Mouse (Mus musculus): ENCODE results near the gene Fam126a.

The Fam126a gene

DNA sequence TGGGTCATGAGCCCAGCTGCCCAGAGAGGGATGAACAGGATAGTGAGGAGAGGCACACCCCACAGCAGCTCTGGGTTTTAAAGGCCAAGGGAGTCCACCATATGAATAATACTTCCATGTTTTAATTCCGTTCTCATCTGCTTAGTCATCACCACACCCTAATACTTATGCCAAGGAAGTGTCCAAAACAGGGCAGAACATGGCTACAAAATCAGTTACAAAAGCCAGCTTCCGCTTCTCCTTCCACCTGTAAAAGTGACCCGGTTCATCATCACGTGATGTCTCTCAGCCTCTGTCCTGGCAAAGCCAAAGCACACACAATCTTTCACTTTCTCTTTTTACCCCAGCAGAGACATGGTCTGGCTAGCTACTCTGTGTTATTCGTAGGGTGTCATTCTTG is 8.9 kb upstream of the Fam126a start:
- DNase-seq = peak in 1 of 2 experiments; percentile 22

DNA sequence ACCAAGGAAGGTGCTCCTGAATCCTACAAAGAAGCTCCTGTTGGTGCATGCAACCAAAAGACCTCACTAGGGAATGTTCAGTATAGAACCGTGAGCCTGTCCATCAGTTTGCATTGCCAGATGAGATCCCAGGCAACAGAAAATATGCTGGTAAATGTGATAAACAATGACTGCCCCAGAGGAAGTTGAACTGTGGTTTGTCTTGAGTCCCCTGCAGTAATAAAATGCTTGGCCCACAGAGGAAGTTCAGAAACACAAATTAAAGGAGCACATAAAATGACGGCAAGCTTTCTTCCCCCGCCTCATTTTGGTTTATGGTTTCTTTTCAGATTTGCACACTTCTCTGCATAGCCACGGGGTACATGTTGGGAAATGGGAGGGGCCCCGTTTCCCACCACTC is 8.3 kb upstream of the Fam126a start:
- DNase-seq = no peak

DNA sequence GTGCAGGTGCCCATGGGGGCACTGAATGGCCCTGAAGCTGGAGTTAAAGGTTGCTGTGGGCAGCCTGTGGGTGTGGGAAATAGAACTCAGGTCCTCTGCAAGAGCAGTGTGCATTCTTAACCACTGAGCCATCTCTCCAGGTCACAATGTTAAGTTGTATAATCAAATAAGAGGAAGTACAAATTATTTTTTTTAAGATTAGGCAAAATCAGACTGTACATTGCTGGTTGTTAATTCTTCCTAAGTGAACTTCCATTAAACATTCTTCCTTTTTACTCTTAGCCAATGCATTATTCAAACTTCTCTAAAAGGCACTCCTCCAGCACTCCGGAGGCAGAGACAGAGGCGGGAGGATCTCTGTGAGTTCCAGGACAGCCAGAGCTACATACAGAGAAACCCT is 7.7 kb upstream of the Fam126a start:
- no peak for DNase-seq

DNA sequence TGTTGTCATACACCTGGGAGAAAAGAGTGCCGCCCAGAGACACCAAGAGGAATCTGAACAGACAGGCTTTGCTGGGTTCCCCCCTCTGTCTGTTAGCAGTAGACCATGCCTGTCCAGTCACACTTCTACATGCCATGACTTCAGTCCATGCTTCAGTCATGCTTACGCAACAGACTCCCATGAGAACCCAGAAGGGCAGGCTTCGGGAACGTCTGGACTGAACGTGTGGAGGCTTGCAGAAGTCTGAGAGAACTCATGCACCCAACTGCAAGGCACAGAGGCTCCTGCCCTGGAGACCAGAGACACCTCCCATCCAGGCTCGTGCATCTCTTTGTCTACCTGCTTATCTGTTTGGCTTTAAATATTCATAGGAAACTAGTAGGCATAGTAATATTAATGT is 6.2 kb upstream of the Fam126a start:
- no peak for DNase-seq

DNA sequence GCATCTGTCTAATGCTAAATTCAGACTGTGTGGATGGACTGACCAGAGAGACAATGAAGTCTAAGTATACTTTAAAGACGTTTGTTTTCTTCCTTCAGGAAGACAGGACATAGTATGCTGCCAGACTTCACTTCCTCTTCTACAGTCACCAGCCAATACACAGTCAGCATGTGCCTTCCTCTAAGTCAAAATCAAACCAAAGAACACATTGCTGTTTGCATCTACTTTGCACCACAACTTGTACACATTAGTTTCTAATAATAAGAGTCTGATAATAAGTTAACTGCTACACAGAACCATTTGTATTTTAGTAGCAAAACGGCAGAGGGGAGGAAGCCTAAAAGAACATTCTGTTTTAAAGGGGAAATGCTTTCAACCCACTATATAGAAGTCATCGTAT is 4.5 kb upstream of the Fam126a start:
- no peak for DNase-seq

DNA sequence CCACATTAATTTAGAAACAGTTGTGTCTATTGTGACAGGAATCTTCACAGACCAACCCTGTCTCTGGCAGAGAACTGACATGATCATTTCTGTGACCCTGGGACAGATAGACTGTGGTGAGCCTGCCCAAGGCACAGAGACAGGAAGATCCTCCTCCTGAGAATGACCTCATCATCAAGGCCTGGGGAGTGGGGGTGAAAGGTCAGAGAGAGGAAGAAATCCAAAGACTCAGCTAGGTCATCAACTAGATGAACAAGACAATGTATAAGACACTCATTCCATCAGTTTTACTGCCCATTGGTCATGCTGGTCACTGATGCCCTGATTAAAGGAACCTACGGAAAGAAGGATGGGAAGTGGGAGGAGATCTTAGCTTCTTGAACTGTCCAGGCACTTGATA is 3.6 kb upstream of the Fam126a start:
- no peak for DNase-seq

DNA sequence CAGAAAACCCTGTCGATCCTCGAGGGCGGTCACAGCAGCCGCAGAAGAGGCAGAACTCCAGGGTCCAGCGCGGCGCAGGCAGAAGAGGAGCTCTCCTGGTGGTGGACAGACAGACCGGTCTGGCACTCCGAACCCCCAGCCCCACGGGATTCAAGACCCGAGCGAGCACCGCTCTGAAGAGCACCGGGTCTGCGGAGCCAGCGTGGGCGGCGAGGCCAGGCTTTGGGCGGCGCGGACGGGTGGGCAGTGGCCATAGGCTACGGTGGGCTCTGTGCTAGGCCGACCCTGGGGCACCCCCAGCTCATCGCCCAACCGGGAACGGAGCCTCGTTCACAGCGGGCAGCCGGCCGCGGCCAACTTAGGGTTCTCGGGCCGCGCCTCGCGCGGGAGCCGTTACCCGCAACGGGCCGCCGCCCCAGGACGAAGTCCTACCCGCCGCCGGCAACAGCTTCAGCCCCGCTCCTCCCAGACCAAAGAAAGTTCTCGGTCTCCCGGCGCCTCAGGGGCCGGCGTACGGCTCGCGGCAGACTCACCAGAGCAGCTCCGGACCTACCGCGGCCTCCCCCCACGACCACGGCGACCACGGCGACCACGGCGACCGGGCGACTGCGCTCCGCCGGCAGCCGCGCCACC is 428 bp downstream of the Fam126a start:
- DNase-seq = no peak

DNA sequence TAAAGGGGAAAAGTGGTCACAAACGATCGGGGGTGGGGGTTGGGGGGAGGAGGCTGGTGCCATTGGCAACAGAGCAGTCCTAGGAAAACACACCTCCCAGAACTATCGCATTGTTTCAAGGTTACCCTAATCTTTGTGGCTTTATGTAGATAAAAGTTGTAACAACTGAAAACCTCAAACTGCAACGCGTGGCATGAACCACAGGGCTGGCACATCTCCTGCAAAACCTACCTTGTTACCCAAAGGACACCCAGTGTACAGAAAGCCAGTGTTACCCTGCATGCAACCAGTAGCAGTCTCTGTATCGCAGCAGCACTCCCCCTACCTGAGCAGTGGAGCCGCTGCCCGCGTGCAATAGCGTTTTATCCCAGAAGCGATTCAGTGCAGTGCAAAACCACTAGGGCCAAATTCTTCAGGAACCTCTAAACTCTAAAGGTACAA is 1.1 kb downstream of the Fam126a start:
- peak; percentile 63 to 64 for DNase-seq

DNA sequence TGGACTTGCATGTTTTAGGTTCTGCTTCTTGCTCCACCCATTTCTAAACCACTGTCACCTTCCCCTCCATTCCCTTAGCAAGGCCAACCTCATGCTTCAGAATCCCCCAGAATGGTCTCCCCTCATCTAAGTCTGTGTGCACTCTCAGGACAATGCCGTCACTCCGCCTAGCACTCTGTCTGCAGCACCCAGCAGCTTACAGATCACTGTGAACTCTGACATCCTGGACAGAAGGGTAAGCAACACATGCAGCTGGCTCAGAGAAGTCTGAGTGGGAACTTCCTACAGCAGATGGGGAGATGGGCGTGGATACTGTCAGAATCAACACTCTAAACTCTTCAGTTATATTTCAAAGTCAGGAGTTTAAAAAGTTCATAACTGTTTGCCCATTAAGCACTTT is 5.5 kb downstream of the Fam126a start:
- DNase-seq = peak in 1 of 2 experiments; percentile 38

DNA sequence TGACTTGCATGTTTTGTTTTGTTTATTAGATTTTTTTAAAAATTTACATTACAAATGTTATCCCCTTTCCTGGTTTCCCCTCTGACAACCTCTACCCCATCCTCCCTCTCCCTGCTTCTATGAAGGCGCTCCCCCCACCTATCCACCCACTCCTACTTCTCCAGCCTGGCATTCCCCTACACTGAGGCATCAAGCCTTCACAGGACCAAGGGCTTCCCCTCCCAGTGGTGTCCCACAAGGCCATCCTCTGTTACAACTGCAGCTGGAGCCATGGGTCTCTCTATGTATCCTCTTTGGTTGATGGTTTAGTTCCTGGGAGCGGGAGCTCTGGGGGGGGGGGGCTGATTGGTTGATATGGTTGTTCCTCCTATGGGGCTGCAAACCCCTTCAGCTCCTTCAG is 7.3 kb downstream of the Fam126a start:
- no peak for DNase-seq

DNA sequence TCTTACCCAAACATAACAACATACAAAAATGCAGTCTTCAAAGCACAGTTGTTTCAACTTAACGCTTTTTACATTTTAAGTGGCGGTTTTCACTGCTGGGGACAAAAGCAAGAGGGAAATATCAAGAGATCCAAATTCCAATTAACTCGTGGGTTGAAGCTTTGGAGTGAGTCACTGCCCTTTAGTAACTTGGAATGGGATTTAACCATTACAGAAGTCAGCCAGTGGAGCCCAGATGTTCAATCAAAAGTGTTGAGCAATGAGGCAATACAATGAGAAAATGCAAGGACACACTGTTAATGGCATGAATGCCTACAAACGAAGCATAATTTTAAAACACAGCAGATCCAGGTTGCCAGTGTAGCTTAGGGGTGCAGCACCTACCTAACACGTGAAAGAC is 8.8 kb downstream of the Fam126a start:
- DNase-seq = no peak

DNA sequence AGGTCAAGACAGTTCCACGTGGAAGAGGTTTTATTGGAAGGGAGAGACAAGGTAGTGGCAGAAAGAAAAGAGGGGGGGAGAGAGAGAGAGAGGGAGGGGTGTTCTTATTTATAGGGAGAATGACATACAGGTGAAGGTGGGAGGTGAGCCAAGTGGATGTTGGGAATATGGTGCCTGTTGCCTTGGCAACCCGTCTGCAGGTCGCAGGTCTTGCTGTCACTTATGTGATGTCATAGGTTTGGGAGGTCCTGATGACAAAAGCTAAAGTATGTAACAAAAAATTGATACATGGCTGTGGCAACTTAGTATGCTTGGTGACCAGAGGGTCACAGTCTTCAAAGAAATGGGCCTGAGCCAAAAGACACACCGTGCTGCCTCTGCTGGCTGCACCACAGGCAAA is 10.1 kb downstream of the Fam126a start:
- DNase-seq = no peak

DNA sequence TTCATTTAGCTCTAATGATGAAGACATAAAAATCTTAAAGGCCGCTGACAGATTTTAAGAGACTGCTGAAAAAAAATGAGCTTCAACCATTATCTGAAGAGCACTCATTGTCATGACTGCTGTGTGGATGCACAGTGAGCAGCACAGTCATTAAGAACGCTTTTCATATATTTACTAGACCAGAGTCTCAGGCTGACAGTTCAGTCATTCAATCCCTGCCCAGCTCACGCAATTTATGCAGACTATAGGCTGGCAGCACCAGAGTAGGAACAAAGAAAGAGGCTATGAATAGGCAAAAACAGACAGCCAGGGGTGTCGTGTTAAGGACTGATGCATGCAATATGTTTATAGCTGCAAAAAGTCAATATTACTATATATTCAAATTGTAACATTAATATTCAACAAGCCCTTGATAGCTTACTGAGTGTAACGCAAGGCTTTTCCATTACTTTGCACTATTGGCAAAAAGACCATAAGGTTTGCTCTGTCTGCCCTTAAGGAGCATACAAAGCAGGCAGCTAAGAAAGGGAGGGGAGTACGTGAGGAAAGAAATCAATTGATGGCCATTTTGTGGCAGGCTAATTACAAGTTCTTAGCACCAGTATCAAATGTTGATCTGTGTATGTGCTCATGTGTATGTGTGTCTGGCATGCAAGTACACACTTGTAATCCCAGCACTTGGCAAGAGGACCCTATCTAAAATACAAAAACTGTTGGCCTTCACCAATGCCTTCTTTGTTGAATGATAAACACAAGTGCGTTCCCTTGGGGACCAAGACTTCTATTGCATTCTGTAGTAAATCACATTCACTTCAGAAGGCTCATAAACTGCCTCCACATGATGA is 10.9 kb downstream of the Fam126a start:
- no peak for DNase-seq

DNA sequence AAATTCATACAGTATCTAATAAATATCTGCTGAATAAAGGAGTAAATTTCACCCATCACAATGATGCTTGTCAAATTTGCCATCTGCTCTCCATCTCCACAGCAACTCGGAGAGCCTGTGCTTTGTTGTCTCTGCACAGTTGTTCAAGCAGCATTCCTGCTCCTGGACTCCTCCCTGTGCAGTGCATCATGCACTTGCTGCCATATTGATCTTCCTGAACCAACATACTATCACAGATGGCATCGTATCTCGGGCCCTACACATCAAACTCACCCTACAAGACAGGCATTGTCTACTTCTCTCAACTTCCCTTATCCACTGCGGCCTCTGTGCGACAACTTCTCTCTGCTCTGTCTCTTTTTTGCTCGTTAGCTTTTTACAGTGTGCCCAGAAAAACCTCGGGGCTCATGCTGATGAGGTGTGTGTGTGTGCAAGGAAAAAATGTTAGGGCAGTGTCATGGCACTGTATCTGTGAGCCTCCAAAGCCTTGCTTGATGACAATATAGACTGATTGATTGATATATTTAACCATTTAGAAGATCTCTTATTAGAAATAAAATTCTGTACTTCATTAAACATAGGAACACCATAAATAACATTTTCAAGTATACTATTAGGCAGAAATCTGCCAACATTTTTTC is 11.7 kb downstream of the Fam126a start:
- no peak for DNase-seq

DNA sequence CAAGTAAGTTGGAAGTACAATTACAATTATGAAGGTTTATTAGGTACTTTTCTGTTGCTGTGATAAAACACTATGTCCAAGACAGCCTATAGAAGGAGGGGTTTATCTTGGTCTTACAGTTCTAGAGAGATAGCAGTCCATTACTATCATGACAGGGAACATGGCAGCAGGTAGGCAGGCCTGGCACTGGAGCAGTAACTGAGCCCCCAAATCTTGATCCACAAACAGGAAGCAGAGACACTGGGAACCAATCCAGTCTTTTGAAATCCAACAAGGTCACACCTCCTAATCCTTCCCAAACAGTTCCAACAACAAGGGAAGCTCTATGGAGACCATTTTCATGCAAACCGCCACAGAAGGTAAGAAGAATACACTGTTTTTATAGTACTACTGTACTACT is 13.6 kb downstream of the Fam126a start:
- DNase-seq = no peak

DNA sequence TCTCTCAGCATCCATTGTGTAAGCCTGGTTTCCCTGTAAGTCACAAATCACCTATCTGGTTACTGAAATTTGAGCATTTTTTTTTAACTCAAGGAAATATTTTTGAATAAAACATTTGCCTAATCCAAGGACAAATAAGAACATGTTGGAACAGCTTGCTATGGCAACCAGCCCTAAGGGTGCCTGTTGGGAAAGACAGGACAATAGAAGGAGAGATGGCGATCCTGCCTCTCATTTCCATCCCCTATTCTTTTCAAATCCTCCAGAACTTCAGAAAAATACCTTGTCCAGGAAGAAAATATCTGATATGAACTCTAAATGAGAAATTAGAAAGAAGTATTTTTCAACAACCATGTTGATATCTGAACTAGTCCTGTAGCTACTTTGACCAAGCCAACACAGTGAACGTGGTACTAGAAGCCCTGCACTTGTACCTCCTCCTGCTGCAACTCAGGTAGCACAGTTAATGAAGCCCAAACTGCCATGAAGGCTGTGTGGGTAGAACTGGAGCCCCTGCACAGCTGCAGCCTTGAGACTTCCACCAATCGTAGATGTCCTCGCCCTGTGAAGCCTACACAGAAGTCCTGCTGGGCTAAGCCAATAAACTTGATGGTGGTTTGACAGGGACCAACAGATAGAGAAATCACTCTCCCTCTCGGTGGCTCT is 17.0 kb downstream of the Fam126a start:
- DNase-seq = no peak

DNA sequence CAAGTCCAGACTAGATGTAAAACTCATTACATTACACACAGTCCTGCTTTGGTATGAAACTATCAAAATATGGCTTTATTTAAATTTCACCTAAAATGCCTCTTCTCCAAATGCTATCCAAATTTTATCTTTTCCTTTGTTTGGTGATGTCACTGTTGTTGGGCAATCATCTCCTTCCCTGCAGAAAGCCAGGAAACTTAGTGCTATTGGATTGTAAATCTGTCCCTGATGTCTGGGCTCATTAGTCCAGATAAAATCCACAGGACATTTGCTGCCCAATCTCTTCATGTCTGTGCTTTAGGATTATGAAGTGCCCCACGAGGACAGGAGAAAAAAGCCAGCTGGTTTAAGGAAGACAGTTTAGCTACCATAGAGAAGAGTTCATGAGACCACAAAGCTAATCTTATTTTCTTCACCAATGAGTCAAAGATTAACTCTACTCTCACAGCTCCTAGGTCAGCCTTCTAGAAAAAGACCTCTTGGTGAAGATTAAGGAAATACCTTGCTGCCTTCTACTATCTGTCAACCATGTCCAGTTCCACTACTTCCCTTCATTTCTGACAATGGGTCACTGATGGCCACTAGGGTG is 31.3 kb downstream of the Fam126a start:
- no peak for DNase-seq

DNA sequence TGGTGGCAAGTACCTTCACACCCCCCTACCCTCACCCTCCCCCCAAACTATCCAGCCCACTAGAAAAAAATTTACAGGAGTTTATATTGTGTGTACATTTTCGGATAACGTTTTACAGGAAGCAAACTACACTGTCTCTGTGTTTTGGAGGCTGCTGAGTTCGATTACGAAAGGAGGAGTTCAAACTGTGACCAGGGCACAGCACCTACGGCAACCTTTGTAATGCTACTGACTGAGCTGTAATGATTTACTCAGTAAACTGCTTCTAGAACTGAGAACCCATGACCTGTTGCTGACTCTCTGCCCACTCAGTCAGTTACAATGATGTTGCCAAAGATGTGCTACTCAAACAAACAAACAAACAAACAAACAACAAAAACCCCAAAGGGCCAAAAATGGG is 34.5 kb downstream of the Fam126a start:
- DNase-seq = no peak

DNA sequence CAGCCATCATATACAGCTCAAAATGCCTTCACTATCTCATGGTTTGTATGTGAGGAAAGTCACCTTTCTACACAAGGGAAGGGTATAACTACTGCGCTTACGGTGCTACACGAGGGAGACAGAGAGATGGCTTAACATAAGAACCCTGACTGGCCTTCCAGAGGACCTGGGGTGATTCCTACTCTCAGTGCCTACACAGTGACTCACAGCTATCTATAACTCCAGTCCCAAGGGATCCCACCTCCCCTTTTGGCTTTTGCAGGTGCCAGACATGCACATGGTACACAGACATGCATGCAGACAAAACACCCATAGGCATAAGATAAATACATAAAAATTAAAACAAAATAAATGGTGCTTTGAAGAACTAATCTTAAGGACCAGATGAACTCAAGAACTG is 35.6 kb downstream of the Fam126a start:
- DNase-seq = no peak

DNA sequence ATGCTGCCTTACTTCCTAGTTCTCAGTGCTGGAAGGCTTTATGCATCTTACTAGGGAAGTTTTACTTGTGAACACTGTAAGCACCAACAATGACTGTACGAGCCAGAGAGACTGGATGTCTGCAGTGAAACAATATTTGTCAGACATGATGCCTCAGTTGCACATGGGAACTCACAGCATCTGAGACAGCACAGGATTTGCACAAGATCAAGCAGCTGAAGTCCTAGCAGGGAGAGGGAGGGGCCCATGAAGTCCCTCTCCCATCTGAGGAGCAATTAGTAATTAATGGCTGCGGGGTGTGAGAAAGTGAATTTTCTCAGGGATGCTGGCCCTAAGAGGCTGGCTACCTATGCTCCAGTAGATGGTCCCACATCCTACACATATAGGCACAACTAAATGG is 36.3 kb downstream of the Fam126a start:
- DNase-seq = no peak

DNA sequence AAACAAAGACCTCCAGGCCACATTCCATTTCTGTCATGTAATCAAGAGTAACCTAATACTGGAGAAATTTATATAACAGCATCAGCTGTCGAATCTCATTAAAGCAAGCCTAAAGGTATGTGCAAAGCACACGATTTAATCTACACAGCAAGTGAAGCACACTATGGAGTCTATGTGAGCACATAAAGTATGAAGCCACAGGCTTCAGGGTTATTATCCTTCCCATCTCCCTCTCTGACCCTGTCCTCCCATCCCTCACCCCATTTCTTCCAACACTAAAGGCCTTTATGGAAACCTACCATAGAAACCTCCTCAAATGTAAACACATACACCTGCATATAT is 37.0 kb downstream of the Fam126a start:
- DNase-seq = no peak

DNA sequence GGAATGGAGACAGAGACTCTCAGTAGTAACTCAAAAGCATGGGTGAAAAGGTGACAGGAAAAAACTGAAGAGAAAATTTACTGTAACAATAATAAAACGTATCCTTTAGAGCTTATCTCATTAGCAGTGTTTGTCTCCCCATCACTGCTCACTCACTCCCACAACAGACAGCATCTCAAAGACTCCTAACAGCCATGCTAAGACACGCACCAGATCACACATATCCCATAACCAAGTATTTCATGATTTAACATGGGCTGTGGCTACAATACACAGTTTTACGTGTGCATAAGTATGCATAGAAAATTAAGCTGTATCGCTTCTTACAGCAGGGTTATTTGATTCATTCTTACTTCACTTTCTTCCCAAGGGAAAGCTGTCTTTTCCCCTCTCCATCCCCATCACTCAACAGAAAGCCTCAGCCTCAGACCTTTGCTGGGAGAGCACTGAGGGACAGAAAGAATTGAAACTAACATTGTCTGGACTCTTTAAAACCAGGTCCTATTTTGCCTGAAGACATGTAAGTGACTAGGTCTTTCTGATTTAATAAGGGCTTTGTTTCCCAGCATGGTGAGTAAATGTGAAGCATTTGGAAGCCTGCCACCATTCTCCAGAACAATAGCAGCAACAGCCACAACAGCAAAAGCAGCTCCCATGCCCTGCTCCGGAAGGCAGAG is 37.5 kb downstream of the Fam126a start:
- DNase-seq = peak; percentile 62 to 68

DNA sequence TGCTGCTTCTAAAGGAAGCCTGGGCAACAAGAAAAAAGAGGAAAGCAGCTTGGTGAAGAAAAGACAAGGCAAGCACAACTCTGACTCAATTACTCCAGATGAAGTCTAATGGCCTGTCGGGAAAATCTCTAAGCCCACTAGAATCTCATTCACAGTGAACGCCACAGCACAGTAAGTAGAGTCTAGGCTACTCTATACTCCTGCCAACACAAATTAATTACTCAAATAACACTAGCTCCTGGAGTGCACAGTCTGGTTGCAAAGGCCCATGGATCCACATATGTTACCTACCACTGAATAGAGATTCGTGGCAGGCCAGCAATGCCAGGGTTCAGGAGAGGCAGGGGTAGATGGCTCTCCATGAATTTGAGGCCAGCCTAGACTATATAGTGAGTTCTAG is 40.5 kb downstream of the Fam126a start:
- no peak for DNase-seq
